ENCODE assay signal across 1 mouse cellular context in the genomic region with DNA sequence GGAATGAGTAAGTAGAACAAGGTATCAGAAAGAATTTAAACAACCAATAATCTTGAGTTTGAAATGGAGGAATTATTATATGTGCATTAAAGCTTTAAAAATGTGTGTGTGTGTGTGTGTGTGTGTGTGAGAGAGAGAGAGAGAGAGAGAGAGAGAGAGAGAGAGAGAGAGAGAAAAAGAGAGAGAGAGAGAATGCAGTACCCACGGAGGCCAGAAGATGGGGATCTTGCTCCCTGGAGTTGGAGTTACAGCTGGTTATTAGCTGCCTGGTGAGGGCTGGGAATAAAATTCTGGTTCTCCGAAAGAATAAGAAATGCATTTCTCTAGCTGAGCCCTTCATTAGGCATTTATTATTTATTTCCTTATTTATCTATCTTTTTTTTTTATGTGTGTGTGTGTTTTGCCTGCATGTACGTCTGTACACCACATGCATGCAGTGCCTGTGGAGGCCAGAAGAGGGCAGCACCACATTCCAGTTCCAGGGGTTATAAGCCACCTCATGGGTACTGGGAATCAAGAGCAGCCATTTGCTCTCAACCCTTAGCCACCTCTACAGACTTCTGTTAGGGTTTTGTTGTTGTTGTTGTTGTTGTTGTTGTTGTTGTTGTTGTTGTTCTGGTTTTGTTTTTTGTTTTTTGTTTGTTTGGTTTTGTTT.
TF ChIP-seq lines count a peak whose summit lies in the region.

No protein-coding gene starts in this region.

TF ChIP-seq in MEL, 35 proteins besides CTCF, POLR2A, EP300 and RAD21 (continued from another document):
- TF ChIP-seq TCF12 (IDR thresholded peaks at IDR 0.05; ENCODE audit: low read depth, low read length) (no peak), ELF1 (IDR thresholded peaks at IDR 0.05; ENCODE audit: low read depth, low read length) (no peak), BHLHE40 (IDR thresholded peaks at IDR 0.05; ENCODE audit: borderline replicate concordance, low read depth, low read length) (no peak)
